Mouse (Mus musculus) left cerebral cortex, postnatal 14 days (tissue): ENCODE results near the gene Cdip1. TPM values are rescaled to one million over a fixed set of nuclear protein-coding genes. Genes with fewer than 3 reads are reported as not detected.
A peak's percentile ranks its signal among the peaks of the same experiment; 100 is the strongest.

Experiments
- DNase-seq, 2 experiments: peaks; one replicate each; pipeline ENCODE4 v3.0.0; 2021 to 2022; ENCODE audit warnings: low spot score in 2 of 2, mixed read lengths in 1 of 2
- intact Hi-C: fragments of 180-260 bp; cut with DNase I; formaldehyde crosslinking; loops from one replicate; pipeline ENCODE4 v1.15.1; 2025
- total RNA-seq, 2 experiments: library from RNA; stranded (reverse); gene quantifications; 2 replicates each; pipeline ENCODE4 v1.2.3; 2021

The Cdip1 gene
- total RNA-seq, 2 experiments from 2014 or later: 162 to 163 TPM

DNA sequence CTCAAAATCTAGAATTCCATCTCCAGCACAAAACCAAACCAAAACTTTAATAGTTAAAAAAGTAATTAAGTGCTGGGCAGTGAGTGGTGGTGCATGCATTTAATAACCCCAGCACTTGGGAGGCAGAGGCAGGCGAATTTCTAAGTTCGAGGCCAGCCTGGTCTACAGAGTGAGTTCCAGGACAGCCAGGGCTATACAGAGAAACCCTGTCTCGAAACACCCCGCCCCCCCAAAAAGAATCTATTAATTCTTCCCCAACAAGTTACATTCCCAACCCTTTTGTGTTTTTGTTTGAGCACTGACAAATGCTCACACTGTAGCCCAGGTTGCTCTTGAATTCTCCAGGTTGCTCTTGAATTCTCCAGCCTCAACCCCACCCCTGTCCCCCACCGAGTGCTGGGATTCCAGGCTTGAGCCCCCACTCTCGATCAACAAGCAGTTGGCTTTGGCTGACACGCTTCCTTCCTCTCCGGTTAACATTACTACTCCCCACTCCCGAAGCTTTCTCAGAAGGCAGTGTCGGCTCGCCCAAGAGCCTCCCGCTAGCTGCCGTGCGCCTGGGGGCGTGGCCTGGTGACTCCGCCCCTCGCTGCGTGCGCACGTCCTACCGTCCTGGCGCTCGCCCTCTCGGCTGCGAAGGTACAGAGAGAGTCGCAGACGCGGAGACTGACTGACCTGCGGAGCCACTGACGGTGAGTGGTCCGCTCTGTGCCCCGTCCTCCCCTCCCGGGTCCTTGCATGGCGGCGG lies 64.1 kb downstream of the Cdip1 start, which contains the start of gene Hmox2:
Hmox2 (plus strand) TSS at position 582 of the 748 bp plus-strand sequence.
- intact Hi-C loops: no loop called here
- peak; percentile 90 to 92 for DNase-seq

- intact Hi-C loops: no loop called here
- DNase-seq: no peak
Observed at GRCm38 (mm10) chr16:4725266-4725665, 64.8 kb downstream of the Cdip1 start.

- intact Hi-C loops: no loop called here
- no peak for DNase-seq
Observed at GRCm38 (mm10) chr16:4722915-4723209, 67.2 kb downstream of the Cdip1 start.

DNA sequence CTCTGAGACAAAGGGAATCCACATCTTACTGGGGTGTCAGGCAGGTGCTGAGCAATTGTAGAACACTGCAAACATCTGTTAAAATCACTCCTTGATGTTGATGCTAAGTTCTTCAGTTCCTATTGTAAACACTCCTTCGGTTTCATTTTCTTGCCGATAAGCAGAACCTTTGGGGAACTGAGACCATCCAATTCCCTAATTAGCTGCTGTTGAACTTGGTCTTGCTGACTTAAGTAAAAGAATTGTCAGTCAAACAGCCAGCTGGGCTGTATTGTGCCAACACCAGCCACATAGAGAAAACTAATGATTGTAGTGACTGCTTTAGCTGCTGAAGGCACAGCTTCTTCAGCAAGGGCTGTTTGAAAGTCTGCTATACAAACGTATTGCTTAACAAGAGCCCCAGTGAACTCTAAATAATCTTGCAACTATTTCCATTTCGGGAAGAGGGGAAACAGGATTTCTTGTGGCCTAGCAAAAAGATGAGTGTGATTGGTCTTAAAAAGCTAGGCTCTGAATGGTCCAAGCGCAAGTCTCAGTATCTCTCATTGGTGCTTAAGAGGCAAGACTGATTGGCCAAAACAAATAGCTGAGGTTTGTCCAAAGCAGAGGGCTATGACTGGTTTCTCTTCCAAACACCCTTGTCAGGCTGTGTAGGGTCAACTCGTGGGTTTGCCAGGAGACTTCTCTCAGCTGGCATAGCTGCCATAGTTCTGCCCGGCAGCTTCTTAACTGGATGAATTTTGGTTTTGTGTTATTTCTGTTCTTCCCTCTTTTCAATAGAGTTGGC lies 67.8 kb downstream of the Cdip1 start:
- peak in 1 of 2 experiments; percentile 33 for DNase-seq
- intact Hi-C loops: no loop called here

- DNase-seq: peak; percentile 55 to 62
- intact Hi-C loops: no loop called here
Observed at GRCm38 (mm10) chr16:4718753-4719518, 71.2 kb downstream of the Cdip1 start, which contains the start of gene Nmral1. Gene Nmral1 (minus strand): TSS chr16:4719356.

- no peak for DNase-seq
- intact Hi-C loops: no loop called here
Observed at GRCm38 (mm10) chr16:4717866-4718265, 72.2 kb downstream of the Cdip1 start.

DNA sequence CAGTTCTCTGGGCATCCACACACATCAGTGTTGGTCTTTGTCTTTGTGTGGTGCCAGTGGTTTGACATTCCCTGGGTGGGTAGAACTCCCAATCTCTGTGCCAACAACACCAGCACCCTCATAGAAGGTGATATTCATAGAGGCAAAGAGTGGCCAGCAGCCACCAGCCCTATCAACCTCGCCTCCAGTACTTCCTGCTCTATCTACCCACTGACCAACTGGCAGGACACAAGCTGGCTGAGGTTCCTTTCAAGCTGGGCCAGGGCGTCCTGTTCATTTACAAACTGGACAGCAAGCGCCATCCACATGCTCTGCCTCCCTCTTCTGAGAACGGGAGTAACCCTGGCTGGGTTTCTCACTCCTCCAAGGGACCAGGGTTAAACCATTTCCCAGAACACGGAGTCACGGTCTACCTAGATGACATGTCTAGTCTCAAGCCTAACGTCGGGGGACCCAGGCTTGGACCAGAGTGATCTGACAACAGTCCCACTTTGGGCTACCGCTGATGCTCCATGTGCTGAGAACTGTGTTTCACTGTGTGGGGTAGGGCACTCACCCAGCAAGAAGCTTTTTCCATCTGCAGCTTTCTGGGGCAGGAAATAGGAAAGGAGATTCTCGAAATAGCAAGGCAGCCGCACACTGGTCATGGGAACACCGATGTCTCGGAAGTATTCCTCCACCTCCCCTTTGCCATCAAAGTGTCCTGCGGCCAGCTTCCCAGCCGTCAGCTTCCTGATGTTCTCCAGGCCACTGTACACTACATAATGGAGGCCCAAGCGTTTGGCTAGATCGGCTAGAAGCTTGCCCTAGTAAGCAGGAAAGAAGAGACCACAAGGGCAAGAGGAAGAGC lies 76.0 kb downstream of the Cdip1 start:
- intact Hi-C loops: no loop called here
- no peak for DNase-seq

DNA sequence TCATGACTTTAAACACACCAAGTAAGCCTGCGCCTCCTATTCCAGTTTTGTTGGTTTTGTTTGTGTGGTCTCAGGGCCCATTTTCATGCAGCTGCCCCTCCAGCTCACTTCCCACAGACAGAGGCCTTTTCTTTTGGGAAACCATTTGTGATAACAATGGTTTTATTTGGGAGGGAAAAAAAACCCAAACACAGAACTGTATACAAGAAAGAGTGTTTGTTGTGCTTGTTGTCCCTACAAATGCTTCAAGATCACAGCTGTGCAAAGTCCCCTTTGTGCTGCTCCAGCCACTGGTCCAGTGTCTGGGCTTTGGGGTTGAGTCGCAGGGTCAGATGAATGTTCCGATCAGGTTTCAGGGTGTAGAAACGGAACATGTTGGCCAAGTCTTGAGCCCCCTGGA lies 78.9 kb downstream of the Cdip1 start:
- DNase-seq: no peak
- intact Hi-C loops: no loop called here

DNA sequence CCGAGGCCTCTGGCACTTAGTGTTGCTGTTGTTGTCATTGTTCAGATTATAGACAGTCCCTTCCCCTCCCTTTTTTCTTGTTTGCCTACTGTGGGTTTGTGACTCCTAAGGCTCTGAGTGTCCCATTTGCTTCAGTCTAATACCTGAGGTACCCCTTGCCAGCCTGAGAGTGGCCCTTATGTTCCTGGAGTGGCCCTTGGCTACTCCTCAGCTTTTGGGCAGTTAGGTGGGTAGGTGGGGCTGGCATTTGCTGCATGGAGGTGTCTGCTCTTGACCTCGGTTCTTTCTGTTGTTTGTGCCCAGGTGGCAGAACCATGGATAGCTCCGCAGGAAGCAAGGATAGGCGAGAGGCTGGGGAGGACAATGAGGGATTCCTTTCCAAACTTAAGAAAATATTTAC lies 84.6 kb downstream of the Cdip1 start:
- no peak for DNase-seq
- intact Hi-C loops: no loop called here

- no peak for DNase-seq
- intact Hi-C loops: no loop called here
Observed at GRCm38 (mm10) chr16:4702646-4703045, 87.4 kb downstream of the Cdip1 start.

GRCm38 (mm10) chr16:4701211-4701610 lies 88.9 kb downstream of the Cdip1 start:
- intact Hi-C loops: no loop called here
- no peak for DNase-seq

Other genes starting within 250 kb of the Cdip1 start
- 10 to 100 TPM; 14.2 to 18.8 TPM for gene Srl, start 248.5 kb downstream of the Cdip1 start, total RNA-seq
- 1 to 10 TPM; 2.8 to 3.1 TPM for gene Tfap4, start 230.4 kb downstream of the Cdip1 start, total RNA-seq
- gene Glis2, start 195.6 kb downstream of the Cdip1 start, total RNA-seq: 10 to 100 TPM; 16.3 to 18.0 TPM
- gene Pam16, start 165.3 kb downstream of the Cdip1 start, total RNA-seq: 10 to 100 TPM; 81.6 to 82.8 TPM
- 10 to 100 TPM in 1 of 2 experiments, 1 to 10 TPM in 1; 8.3 to 10.9 TPM for gene Vasn, start 150.4 kb downstream of the Cdip1 start, total RNA-seq
- gene Dnaja3, start 150.3 kb downstream of the Cdip1 start, total RNA-seq: 10 to 100 TPM; 63.6 to 65.9 TPM
- gene Coro7, start 110.5 kb downstream of the Cdip1 start, total RNA-seq: 10 to 100 TPM; 81.1 to 93.9 TPM
- gene Nmral1, start 70.9 kb downstream of the Cdip1 start, total RNA-seq: 1 to 10 TPM; 8.3 to 10.0 TPM
- gene Hmox2, start 63.9 kb downstream of the Cdip1 start, total RNA-seq: 10 to 100 TPM; 73.2 to 76.1 TPM
- not detected for gene 4930562C15Rik, start 45.1 kb upstream of the Cdip1 start, total RNA-seq
- 10 to 100 TPM; 81.6 to 86.7 TPM for gene Ubald1, start 90.0 kb upstream of the Cdip1 start, total RNA-seq
- 100 to 1,000 TPM; 198 to 203 TPM for gene Mgrn1, start 96.0 kb upstream of the Cdip1 start, total RNA-seq
- 10 to 100 TPM; 66.7 to 70.3 TPM for gene Nudt16l1, start 148.5 kb upstream of the Cdip1 start, total RNA-seq
- gene Anks3, start 173.9 kb upstream of the Cdip1 start, total RNA-seq: 10 to 100 TPM; 50.1 TPM
- not detected for gene Sept12, start 207.6 kb upstream of the Cdip1 start, total RNA-seq
- gene Smim22, start 217.0 kb upstream of the Cdip1 start, total RNA-seq: not detected
- gene Rogdi, start 223.3 kb upstream of the Cdip1 start, total RNA-seq: 100 to 1,000 TPM; 202 to 212 TPM